In the genomic region with DNA sequence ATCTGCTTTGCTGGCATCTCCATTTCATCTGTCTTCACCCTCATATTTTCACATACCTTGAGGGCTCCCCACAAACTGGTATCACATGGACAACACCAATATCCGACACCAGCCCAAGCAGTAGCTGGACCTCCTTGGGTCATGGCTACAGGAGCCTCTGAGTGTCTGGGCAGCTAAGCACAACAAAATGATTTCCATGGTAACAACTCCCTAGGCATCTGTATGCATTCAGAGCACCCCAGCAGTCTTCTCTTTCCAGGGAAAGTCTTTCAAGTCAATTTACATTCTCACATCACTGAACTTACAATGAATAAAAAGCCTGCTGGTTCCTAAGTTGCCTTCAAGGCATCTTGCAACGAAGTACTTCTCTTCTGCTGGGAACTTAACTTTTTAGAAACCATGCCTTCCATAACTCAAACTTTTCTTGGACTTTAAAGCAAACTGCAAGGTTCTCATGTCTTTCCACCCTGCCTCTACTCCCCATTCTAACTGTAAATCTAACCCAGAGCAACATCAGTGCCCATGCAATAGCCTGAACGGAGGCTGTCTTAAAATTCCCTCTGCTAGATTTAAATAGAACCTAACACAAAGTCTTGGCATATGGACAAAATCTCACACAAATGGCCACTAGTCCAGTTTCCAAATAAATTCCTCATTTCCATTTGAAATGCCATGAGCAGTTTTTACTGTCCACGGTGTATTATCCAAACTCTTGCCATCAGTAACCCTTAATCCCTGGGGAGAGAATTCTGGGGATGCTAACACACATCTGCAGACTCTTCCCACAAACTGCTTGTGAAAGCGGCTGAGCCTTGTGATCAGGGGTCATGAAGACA, we compare ENCODE assay signal across 17 mouse cellular contexts.
DNase-seq lines count a peak whose midpoint lies in the region; ATAC-seq and TF ChIP-seq lines count a peak whose summit lies in the region.
"Had no signal": no experiment of that assay in that cellular context is flagged by ENCODE, and none has a peak within 500 bp of the region (broad histone marks: within the 10 kb centered on the region; RNA-seq: fewer than 3 reads in every experiment).

No protein-coding gene starts in this region.

- peak; percentile 5 for DNase-seq in lung, postnatal 0 days (ENCODE audit: low spot score)
- no peak for DNase-seq in lung, adult 2 months
- no peak for DNase-seq in hindbrain, embryonic 10.5 days (ENCODE audit: low spot score)
- DNase-seq in urinary bladder, postnatal 10 days (ENCODE audit: low spot score): no peak
- no peak for DNase-seq in liver
- no peak for DNase-seq in adrenal gland, adult 2 months
- DNase-seq: adrenal gland, postnatal 25 days; cerebellum, adult 18-20 months; heart, postnatal 10 days; kidney, adult 8-10 months; layer of hippocampus, adult 9-11 months; lung, postnatal 36 days; right cerebral cortex, postnatal 14 days had no signal

- H3K27ac ChIP-seq in lung, postnatal 0 days (ENCODE audit: low read length): no peak overlapping the region
- peak overlapping the region; percentile 76 for H3K27ac ChIP-seq in hindbrain, embryonic 10.5 days
- peak overlapping the region; percentile 63 for H3K27ac ChIP-seq in midbrain, embryonic 12.5 days (replicated peaks)
- H3K27ac ChIP-seq in neural tube, embryonic 15.5 days (replicated peaks): peak overlapping the region; percentile 74
- H3K27ac ChIP-seq: liver, embryonic 14.5 days had no signal

- no peaks in the 10 kb centered on the region for H3K4me1 ChIP-seq in lung, postnatal 0 days (ENCODE audit: insufficient read depth, low read depth, low read length)
- H3K4me1 ChIP-seq in lung, adult 2 months (ENCODE audit: control insufficient read depth, insufficient read depth, low read length): no peaks in the 10 kb centered on the region
- peaks cover 31% of the 10 kb centered on the region for H3K4me1 ChIP-seq in hindbrain, embryonic 10.5 days (replicated peaks)
- H3K4me1 ChIP-seq in midbrain, embryonic 12.5 days: peaks cover 20% of the 10 kb centered on the region
- peaks cover 14% of the 10 kb centered on the region for H3K4me1 ChIP-seq in neural tube, embryonic 15.5 days

- H3K4me2 ChIP-seq in lung, postnatal 0 days (replicated peaks; ENCODE audit: low read depth, low read length): no peak overlapping the region
- no peak overlapping the region for H3K4me2 ChIP-seq in midbrain, embryonic 12.5 days (replicated peaks)
- no peak overlapping the region for H3K4me2 ChIP-seq in neural tube, embryonic 15.5 days

- H3K4me3 ChIP-seq in lung, postnatal 0 days (ENCODE audit: low read depth, low read length): no peak overlapping the region
- no peak overlapping the region for H3K4me3 ChIP-seq in lung, adult 2 months (replicated peaks; ENCODE audit: extremely low read depth, low read depth, low read length)
- no peak overlapping the region; the same call in 1 of the 2 replicates for H3K4me3 ChIP-seq in hindbrain, embryonic 10.5 days
- no peak overlapping the region for H3K4me3 ChIP-seq in midbrain, embryonic 12.5 days
- no peak overlapping the region for H3K4me3 ChIP-seq in neural tube, embryonic 15.5 days (replicated peaks)
- H3K4me3 ChIP-seq: myocyte had no signal

- ATAC-seq in lung, postnatal 0 days: no peak
- peak; percentile 76; the same call in 1 of the 2 replicates for ATAC-seq in midbrain, embryonic 12.5 days (ENCODE audit: low FRiP score, low read depth)
- ATAC-seq in neural tube, embryonic 15.5 days (ENCODE audit: low FRiP score): peak; percentile 60

- H3K9me3 ChIP-seq in lung, postnatal 0 days (ENCODE audit: low read length): no peaks in the 10 kb centered on the region
- no peaks in the 10 kb centered on the region for H3K9me3 ChIP-seq in hindbrain, embryonic 10.5 days
- no peaks in the 10 kb centered on the region for H3K9me3 ChIP-seq in midbrain, embryonic 12.5 days
- no peaks in the 10 kb centered on the region for H3K9me3 ChIP-seq in neural tube, embryonic 15.5 days (replicated peaks)

- no peaks in the 10 kb centered on the region for H3K36me3 ChIP-seq in lung, postnatal 0 days (ENCODE audit: insufficient read depth, low read length)
- no peaks in the 10 kb centered on the region for H3K36me3 ChIP-seq in hindbrain, embryonic 10.5 days
- no peaks in the 10 kb centered on the region for H3K36me3 ChIP-seq in midbrain, embryonic 12.5 days
- H3K36me3 ChIP-seq in neural tube, embryonic 15.5 days: peaks cover 26% of the 10 kb centered on the region

- no peak overlapping the region for H3K9ac ChIP-seq in lung, postnatal 0 days (replicated peaks; ENCODE audit: low read depth)
- no peak overlapping the region for H3K9ac ChIP-seq in midbrain, embryonic 12.5 days (replicated peaks)
- no peak overlapping the region for H3K9ac ChIP-seq in neural tube, embryonic 15.5 days (replicated peaks)
- H3K9ac ChIP-seq: liver, embryonic 14.5 days had no signal

- 73% methylated on average over 5 of the region's 5 CpGs for WGBS in lung, postnatal 0 days
- 75% methylated on average over 5 of the region's 5 CpGs for WGBS in lung, adult 2 months
- WGBS in hindbrain, embryonic 10.5 days: 33% methylated on average over 5 of the region's 5 CpGs
- WGBS in midbrain, embryonic 12.5 days: 20% methylated on average over 5 of the region's 5 CpGs
- 16% methylated on average over 5 of the region's 5 CpGs for WGBS in neural tube, embryonic 15.5 days

- no peak for TF ChIP-seq EP300 in lung, postnatal 0 days (IDR thresholded peaks at IDR 0.05)

- TF ChIP-seq CTCF in lung, postnatal 0 days (IDR thresholded peaks at IDR 0.05): no peak
- TF ChIP-seq CTCF in lung, adult 2 months (IDR thresholded peaks at IDR 0.05; ENCODE audit: insufficient read depth, low read length): no peak

- TF ChIP-seq POLR2A in lung, adult 2 months (IDR thresholded peaks at IDR 0.05; ENCODE audit: borderline replicate concordance, extremely low read depth, low read depth, low read length): no peak

- H3K27me3 ChIP-seq in lung, postnatal 0 days (replicated peaks; ENCODE audit: insufficient read depth, low read length): no peaks in the 10 kb centered on the region
- H3K27me3 ChIP-seq in hindbrain, embryonic 10.5 days (ENCODE audit: insufficient read depth, poor library complexity, severe bottlenecking): no peaks in the 10 kb centered on the region
- no peaks in the 10 kb centered on the region for H3K27me3 ChIP-seq in midbrain, embryonic 12.5 days
- H3K27me3 ChIP-seq in neural tube, embryonic 15.5 days (replicated peaks): no peaks in the 10 kb centered on the region
